Mouse (Mus musculus) midbrain, embryonic 15.5 days (tissue): ENCODE results near the gene Lrrc56. TPM values are rescaled to one million over a fixed set of nuclear protein-coding genes. Genes with fewer than 3 reads are reported as not detected.
"Not testable (repeated sequence)": the region's sequence is repeated elsewhere in the genome, so short reads cannot be mapped to it uniquely, and the experiment has no call there.

Experiments
- ATAC-seq: fragments of 200-750 bp; cut with Nextera tagmentation; replicated peaks from 2 replicates; pipeline ENCODE4 v1.8.0; 2017; ENCODE audit warnings: moderate TSS enrichment
- H3K27ac ChIP-seq: fragments of 300-500 bp; sonication (generic); 2 replicates; pipeline ENCODE4 v1.5.1; 2015; ENCODE audit warnings: mild to moderate bottlenecking, inconsistent platforms
- H3K27me3 ChIP-seq: fragments of 300-500 bp; sonication (generic); replicated peaks from 2 replicates; pipeline ENCODE4 v1.6.1; 2015; ENCODE audit warnings: inconsistent platforms
- H3K36me3 ChIP-seq: fragments of 300-500 bp; sonication (generic); replicated peaks from 2 replicates; pipeline ENCODE4 v1.6.1; 2015; ENCODE audit warnings: inconsistent platforms
- H3K4me1 ChIP-seq: fragments of 300-500 bp; sonication (generic); 2 replicates; pipeline ENCODE4 v1.6.1; 2015; ENCODE audit warnings: inconsistent platforms
- H3K4me2 ChIP-seq: fragments of 300-500 bp; sonication (generic); 2 replicates; pipeline ENCODE4 v1.6.1; 2015; ENCODE audit warnings: inconsistent platforms, mild to moderate bottlenecking, moderate library complexity
- H3K4me3 ChIP-seq: fragments of 300-500 bp; sonication (generic); 2 replicates; pipeline ENCODE4 v1.5.1; 2015; ENCODE audit warnings: mild to moderate bottlenecking, inconsistent platforms
- H3K9ac ChIP-seq: fragments of 300-500 bp; sonication (generic); 2 replicates; pipeline ENCODE4 v1.6.1; 2015; ENCODE audit warnings: mild to moderate bottlenecking, inconsistent platforms
- H3K9me3 ChIP-seq: fragments of 300-500 bp; sonication (generic); 2 replicates; pipeline ENCODE4 v1.6.1; 2016; ENCODE audit warnings: inconsistent platforms
- WGBS: fragments of 180-500 bp; shearing (Covaris S2); methylation state at CpG from one replicate; pipeline ENCODE4 v1.1.7; 2015; ENCODE audit warnings: mixed read lengths; 5-methylcytosine and 5-hydroxymethylcytosine counted together
- polyA plus RNA-seq: library from polyadenylated mRNA; unstranded; fragments of >200 nt; fragmentation: Nextera tagmentation; extraction: Ambion mirVana; gene quantifications from 2 replicates; pipeline ENCODE4 v1.2.1, GENCODE M21; 2015

Lrrc56 gene
- polyA plus RNA-seq, 1 experiment from 2014 or later, result 12.8 TPM

DNA sequence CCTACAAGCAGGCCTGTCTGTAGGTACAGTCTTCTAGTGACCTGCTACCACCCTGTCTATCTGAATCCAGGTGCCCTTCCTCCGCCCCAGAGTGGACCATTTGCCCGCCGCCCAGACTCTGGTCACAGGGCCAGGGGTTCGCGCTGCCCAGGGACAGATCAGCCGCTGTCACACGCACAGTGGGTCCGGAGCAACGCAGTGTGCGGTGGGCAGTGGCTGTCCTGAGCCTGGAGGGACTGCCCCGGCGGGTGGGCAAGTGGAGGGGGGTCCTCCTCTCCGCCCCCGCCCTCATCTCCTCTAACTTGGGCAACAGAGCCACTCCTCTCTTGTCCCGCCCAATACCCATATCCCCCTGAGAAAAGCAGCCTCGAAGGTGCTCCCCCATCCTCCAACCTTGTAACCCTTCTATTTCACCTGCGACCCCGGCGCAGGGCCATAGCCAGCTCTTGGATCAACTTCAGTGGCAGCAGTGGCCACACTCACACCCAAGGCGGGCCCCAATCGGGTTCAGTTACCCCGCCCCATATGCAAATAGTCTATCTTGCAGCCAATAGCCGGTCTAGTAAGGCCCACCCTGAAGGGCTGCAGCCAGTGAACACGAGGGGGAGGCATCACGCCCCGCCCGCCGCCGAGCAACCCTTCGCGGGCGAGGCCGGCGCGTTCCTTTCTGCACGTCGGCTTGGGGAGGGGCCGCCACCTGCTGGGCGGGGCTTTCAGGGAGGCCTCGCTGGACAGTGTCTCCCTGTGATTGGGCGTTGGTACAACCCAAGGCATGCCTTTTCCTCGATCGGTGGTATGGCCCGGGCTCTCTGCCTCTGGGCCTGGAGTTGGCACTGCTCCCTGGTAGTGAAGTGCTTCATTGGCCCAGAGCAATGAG is 27.5 kb downstream of the Lrrc56 start:
- H3K27me3 ChIP-seq, result no peaks in the 10 kb centered on the region
- peak; percentile 96 for ATAC-seq
- H3K4me1 ChIP-seq, result peaks cover 26% of the 10 kb centered on the region
- H3K27ac ChIP-seq, result peak overlapping the region; percentile 74
- H3K9ac ChIP-seq, result peak overlapping the region; percentile 48
- no peaks in the 10 kb centered on the region for H3K9me3 ChIP-seq
- H3K4me3 ChIP-seq, result peak overlapping the region; percentile 40
- peak overlapping the region; percentile 79 for H3K4me2 ChIP-seq
- 3% methylated on average over 44 of the region's 44 CpGs for WGBS
- no peaks in the 10 kb centered on the region for H3K36me3 ChIP-seq

DNA sequence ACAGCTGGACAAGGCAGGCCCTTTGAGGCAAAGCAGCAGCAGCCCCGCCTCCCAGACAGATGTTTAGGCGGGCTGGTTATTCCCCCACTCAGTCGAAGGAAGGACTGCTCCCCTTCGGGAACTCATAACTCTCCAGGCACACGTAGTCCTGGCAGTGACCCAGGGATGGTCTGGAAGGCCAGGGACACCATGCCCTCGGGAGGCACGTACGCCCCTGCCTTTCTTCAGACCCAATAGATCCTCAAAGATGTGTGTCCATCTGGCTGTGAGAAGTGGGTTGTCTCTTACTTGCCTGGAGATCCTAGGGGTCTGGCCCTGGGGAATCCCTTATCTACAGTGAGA is 28.1 kb downstream of the Lrrc56 start:
- Histone ChIP-seq H3K4me1 (peaks cover 22% of the 10 kb centered on the region), H3K9ac (peak overlapping the region; percentile 48), H3K36me3 (no peaks in the 10 kb centered on the region), H3K27ac (peak overlapping the region; percentile 74), H3K4me3 (peak overlapping the region; percentile 40), H3K4me2 (peak overlapping the region; percentile 79), H3K9me3 (no peaks in the 10 kb centered on the region), H3K27me3 (no peaks in the 10 kb centered on the region)
- no peak; the same call in 1 of the 2 replicates for ATAC-seq
- WGBS, result 8% methylated on average over 8 of the region's 8 CpGs

DNA sequence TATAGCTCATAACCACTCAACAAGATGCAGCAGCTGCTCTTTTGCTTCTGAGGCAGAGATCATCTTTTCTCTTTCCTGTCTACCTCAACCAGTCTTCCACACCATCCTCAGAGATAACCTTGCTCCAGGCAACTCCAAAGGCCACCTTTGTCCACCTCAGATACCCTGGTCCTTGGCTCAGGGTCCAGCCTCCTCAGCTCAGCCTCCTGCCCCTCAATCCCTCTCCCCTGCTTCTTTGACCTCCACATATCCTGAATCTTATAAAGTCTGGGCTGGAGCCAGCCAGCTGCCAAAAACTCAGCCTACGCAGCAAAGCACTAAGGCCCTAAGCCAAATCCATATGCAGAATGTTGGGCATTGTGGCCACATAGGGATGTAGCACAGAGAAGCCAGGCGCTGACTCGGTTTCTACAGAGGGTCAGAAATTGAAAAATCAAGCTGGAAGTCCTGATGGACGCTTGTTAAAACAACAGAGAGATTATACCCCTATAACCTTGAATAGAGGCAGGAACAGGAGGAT is 28.8 kb downstream of the Lrrc56 start:
- H3K4me3 ChIP-seq, result no peak overlapping the region
- H3K4me2 ChIP-seq, result peak overlapping the region; percentile 79
- no peaks in the 10 kb centered on the region for H3K9me3 ChIP-seq
- H3K4me1 ChIP-seq, result peaks cover 22% of the 10 kb centered on the region
- no peak for ATAC-seq
- 0 out of 2 replicates have a peak overlapping the region, but pooled peaks have one; percentile 74 for H3K27ac ChIP-seq
- WGBS, result 92% methylated on average over 4 of the region's 4 CpGs
- H3K9ac ChIP-seq, result no peak overlapping the region
- no peaks in the 10 kb centered on the region for H3K36me3 ChIP-seq
- H3K27me3 ChIP-seq, result no peaks in the 10 kb centered on the region

DNA sequence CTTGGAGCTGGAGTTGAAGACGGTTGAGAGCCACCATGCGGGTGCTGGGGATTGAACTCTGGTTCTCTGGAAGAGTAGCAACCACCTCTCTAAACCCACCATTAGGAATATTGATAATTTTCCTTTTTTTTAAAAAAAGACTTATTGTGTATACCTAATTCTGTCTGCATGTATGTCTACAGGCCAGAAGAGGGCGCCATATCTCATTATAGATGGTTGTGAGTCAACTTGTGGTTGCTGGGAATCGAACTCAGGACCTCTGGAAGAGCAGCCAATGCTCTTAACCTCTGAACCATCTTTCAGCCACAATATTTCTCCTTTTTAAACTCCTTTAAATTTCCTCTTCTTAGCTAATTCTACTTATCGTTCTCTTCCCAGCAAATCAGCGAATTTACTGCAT is 32.6 kb downstream of the Lrrc56 start:
- H3K9ac ChIP-seq, result no peak overlapping the region
- H3K36me3 ChIP-seq, result peaks cover 5% of the 10 kb centered on the region; the same call in 1 of the 2 replicates
- 83% methylated on average over 6 of the region's 6 CpGs for WGBS
- peaks cover 39% of the 10 kb centered on the region for H3K4me1 ChIP-seq
- ATAC-seq, result no peak
- H3K4me3 ChIP-seq, result no peak overlapping the region
- no peaks in the 10 kb centered on the region for H3K27me3 ChIP-seq
- no peak overlapping the region for H3K4me2 ChIP-seq
- no peaks in the 10 kb centered on the region for H3K9me3 ChIP-seq
- no peak overlapping the region for H3K27ac ChIP-seq

DNA sequence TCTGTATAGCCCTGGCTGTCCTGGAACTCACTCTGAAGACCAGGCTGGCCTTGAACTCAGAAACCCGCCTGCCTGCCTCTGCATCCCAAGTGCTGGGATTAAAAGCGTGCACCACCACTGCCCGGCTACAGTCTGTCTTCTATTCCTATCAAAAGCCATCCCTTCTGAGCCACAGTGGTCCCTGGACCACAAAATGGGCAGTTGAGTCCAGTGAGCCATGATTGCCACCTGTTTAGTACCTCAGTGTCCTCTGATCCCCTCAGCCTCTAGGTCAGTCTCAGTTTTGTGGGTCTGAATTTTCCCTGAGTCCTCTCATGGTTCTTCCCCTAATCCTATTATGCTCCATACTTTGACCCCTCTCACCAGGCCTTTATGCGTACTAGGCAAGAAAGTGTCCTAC is 33.8 kb downstream of the Lrrc56 start:
- Histone ChIP-seq H3K36me3 (peaks cover 15% of the 10 kb centered on the region), H3K27ac (peak overlapping the region; percentile 99), H3K4me2 (peak overlapping the region; percentile 76), H3K4me3 (peak overlapping the region; percentile 83), H3K4me1 (peaks cover 27% of the 10 kb centered on the region), H3K27me3 (no peaks in the 10 kb centered on the region), H3K9ac (peak overlapping the region; percentile 93; the same call in 1 of the 2 replicates), H3K9me3 (no peaks in the 10 kb centered on the region)
- 72% methylated on average over 4 of the region's 4 CpGs for WGBS
- no peak; the same call in none of the 2 replicates for ATAC-seq

DNA sequence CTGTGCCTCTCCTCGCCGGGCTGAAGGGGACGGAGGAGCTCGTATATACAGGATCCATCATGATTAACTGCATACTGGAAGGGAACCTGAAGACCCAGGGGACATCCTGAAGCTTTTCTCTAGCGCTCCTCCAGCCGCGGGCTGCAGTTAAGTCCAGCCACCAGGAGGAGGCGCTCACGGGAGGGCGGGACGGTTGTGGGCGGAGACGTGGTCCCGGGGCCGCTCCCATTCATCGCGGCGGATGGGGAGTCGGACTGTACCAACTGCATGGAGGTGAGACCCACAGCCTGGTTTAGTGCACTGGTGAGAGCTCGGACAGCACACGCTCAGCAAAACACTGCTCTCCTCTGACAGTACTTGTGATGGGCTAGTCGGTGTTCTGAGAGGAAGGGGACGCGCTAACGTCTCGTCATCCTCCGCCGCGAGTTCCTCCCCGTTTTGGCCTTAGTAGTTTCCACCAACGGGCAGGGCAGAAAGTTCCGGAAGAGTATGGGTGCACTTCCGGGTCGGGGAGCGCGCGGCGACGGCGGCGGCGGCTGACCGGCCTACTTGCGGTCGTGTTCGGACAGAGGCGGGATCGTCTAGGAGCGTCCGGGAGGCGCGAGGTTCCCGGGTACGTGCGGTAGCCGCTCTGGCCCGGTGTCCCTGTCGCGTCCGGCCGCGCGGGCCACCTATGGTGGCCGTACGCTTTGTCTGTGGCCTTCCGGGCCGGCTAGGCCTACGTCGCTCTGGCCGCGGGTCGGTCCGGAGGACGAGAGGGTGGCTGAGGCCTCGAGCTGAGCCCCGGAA is 34.5 kb downstream of the Lrrc56 start, which contains the start of gene Phrf1:
TSS of gene Phrf1 (plus strand) at position 506 of the 789 bp plus-strand sequence.
- Histone ChIP-seq H3K9me3 (no peaks in the 10 kb centered on the region), H3K4me1 (peaks cover 25% of the 10 kb centered on the region), H3K4me2 (peak within 1 kb of the TSS; percentile 76), H3K9ac (peak within 1 kb of the TSS; percentile 93), H3K27ac (peak within 1 kb of the TSS; percentile 99), H3K36me3 (peaks cover 22% of the 10 kb centered on the region), H3K4me3 (peak within 1 kb of the TSS; percentile 83), H3K27me3 (no peaks in the 10 kb centered on the region)
- under 1% methylated on average over 76 of the region's 76 CpGs for WGBS
- ATAC-seq, result peak; percentile 94

DNA sequence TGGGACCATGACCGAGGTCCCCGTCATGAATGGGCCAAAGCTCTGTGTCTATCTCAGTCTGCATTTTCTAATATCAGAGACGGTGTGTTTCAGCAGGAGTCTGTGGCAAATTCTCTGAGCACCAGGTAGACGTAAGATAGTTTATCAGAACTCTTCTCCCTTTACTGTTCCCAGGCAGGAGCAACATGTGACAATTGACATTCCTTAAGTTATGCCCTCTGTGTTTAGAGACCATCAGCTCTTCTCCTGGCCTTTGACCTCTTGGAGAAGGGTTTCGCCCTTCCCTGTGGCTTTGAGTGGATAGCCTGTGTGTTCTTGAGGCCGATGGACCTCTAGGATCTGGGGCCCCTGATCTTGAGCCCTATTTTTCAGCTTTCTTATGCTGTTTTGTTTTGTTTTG is 35.7 kb downstream of the Lrrc56 start:
- Histone ChIP-seq H3K4me2 (peak overlapping the region; percentile 76), H3K9me3 (no peaks in the 10 kb centered on the region), H3K4me3 (peak overlapping the region; percentile 83), H3K27me3 (no peaks in the 10 kb centered on the region), H3K36me3 (peaks cover 34% of the 10 kb centered on the region), H3K27ac (no peak overlapping the region), H3K9ac (peak overlapping the region; percentile 93; the same call in 1 of the 2 replicates), H3K4me1 (peaks cover 25% of the 10 kb centered on the region)
- WGBS, result 62% methylated on average over 6 of the region's 6 CpGs
- ATAC-seq, result no peak

DNA sequence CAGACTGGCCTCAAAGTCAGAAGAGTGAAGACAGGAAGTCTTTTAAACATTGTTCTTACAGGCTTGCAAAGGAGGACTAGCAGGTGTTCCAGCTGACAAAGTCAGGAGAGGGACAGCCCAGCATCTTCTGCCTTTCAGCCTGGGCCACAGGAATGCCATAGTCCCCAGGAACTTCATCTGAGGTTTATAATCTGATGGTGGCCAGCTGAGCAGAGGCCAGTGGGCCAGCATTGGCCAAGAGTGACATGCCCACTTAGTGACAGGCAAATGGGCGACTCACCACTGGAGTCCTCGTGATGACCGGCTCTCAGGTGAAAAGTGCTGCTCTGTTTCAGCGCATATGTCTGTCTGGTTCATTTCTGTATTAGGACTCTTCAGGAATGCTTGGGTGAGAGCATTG is 36.6 kb downstream of the Lrrc56 start:
- H3K27me3 ChIP-seq, result no peaks in the 10 kb centered on the region
- H3K9ac ChIP-seq, result no peak overlapping the region
- peak overlapping the region; percentile 76; the same call in 1 of the 2 replicates for H3K4me2 ChIP-seq
- no peaks in the 10 kb centered on the region for H3K9me3 ChIP-seq
- ATAC-seq, result no peak
- H3K4me3 ChIP-seq, result no peak overlapping the region
- H3K4me1 ChIP-seq, result peaks cover 25% of the 10 kb centered on the region
- peaks cover 39% of the 10 kb centered on the region for H3K36me3 ChIP-seq
- no peak overlapping the region for H3K27ac ChIP-seq
- WGBS, result 96% methylated on average over 4 of the region's 4 CpGs

DNA sequence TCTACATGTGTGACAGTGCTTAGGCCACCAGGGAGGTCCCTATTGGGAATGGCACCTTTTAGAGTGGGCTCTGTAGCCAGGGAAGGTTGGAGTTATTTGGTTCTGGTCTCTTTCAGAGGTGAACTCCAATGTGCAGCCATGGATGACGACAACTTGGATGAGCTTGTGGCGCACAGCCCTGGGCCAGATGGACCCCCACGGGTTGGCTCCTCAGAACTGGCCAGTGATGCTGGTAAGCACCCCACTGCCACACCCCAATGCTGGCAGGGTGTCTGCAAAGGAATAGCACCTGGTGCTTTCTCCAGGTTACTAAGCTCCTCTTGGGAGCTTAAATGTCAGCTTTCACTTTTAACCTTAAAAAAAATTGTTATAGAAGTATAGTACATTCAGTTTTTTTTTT is 37.2 kb downstream of the Lrrc56 start:
- ATAC-seq, result no peak
- Histone ChIP-seq H3K4me3 (no peak overlapping the region), H3K4me2 (no peak overlapping the region), H3K4me1 (peaks cover 25% of the 10 kb centered on the region), H3K27ac (no peak overlapping the region), H3K27me3 (no peaks in the 10 kb centered on the region), H3K9me3 (no peaks in the 10 kb centered on the region), H3K9ac (no peak overlapping the region), H3K36me3 (peaks cover 39% of the 10 kb centered on the region)
- WGBS, result 94% methylated on average over 3 of the region's 3 CpGs

DNA sequence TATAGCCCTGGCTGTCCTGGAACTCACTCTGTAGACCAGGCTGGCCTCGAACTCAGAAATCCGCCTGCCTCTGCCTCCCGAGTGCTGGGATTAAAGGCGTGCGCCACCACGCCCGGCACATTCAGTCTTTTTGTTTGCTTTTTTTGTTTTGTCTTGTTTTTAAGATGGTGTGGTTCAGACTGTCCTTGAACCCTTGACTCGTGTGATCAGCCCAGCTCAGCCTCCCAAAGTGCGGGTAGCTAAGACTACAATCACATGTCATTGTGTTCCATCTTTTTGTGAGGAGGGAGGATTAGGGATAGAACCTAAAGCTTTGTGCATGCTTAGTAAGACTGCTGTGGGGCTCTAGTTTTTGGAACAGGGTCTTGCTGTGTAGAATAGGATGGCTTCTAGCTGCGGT is 37.6 kb downstream of the Lrrc56 start:
- Histone ChIP-seq H3K27ac (no peak overlapping the region), H3K27me3 (no peaks in the 10 kb centered on the region), H3K4me3 (no peak overlapping the region), H3K9me3 (no peaks in the 10 kb centered on the region), H3K9ac (no peak overlapping the region), H3K36me3 (peaks cover 39% of the 10 kb centered on the region), H3K4me2 (no peak overlapping the region), H3K4me1 (peaks cover 25% of the 10 kb centered on the region)
- 89% methylated on average over 9 of the region's 10 CpGs for WGBS
- no peak for ATAC-seq

DNA sequence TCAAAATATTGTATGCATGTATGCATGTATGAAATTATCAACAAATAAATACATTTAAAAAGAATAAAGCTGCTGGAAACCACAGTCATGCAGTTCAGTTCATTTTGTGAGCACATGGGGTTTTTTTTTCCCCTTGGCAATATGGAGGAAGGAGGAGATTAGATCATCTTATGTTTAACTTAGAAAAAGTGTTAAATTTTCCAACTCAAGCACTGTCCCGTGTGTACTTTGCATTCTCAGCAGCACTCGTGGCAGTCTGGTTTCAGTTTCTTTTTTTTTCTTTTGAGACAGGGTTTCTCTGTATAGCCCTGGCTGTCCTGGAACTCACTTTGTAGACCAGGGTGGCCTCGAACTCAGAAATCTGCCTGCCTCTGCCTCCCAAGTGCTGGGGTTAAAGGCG is 56.5 kb downstream of the Lrrc56 start:
- not testable (repeated sequence) for H3K27me3 ChIP-seq, H3K9me3 ChIP-seq, H3K9ac ChIP-seq, H3K4me3 ChIP-seq, H3K4me1 ChIP-seq, H3K4me2 ChIP-seq, ATAC-seq, H3K27ac ChIP-seq
- 95% methylated on average over 4 of the region's 4 CpGs for WGBS
- peaks cover 37% of the 10 kb centered on the region for H3K36me3 ChIP-seq

DNA sequence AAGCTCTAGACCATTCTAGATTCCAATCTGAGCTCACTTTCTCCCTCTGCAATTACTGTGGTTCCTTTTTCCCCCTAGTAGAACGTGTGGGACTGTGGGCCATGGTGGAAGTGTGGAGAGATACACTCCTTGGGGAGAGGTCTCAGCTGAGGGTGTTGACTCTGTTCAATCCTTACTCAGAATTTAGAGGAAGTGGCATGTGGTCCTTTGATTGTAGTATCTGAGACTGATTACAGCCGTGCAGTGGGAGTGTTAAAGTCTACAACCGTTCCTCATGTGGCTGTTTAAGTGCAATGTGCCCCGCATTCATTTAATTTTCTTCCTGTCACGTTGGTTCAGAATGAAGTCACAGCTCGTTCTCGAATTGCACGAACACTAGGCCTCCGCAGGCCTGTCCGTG is 62.2 kb downstream of the Lrrc56 start:
- no peak for ATAC-seq
- Histone ChIP-seq H3K27ac (no peak overlapping the region), H3K4me2 (no peak overlapping the region), H3K36me3 (peaks cover 63% of the 10 kb centered on the region), H3K9me3 (no peaks in the 10 kb centered on the region), H3K9ac (no peak overlapping the region), H3K4me3 (no peak overlapping the region), H3K27me3 (no peaks in the 10 kb centered on the region), H3K4me1 (no peaks in the 10 kb centered on the region)
- 93% methylated on average over 10 of the region's 10 CpGs for WGBS
